Mouse (Mus musculus): ENCODE data around the gene Olfr319.
"Not testable (repeated sequence)": the region's sequence is repeated elsewhere in the genome, so short reads cannot be mapped to it uniquely, and the experiment has no call there.

DNA sequence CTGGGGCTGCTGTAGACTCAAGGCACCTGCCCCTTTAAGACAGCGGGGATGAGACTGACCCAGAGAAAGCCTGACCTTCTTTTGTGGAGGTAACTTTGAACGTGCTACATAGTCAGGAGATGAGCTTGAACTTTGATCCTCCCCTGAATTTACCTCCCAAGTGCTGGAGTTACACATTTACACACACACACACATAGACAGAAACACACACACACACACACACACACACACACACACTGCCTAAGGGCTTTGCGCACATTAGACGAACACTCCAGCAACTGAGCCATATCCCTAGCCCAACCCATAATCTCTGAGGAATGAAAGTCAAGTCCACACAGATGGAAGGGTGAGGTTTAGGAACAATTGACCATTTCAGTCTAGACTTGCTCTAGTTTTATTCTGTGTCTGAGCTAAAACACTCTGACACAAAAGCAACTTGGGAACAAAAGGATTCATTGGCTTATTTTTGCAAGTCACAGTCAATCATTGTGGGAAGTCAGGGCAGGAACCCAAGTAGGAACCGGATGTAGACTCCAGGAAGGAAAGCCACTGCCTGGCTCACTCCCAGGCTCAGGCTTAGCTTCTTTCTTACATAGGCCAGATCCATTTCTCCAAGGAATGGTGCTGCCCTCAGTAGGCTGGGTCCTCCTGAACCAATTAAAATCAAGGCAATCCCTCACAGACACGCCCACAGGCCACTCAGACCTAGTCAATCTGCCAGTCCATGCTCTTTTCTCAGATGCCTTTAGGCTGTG lies 29.1 kb downstream of the Olfr319 start:
- not testable (repeated sequence) for TF ChIP-seq CTCF (IDR thresholded peaks at IDR 0.05; ENCODE audit: low read depth); EP300 (optimal IDR thresholded peaks at IDR 0.05)

Data from stomach, postnatal 0 days (tissue).